Mouse (Mus musculus) thymus, postnatal 10 days (tissue): ENCODE data around the gene Ager.
A peak's percentile ranks its signal among the peaks of the same experiment; 100 is the strongest.

ENCODE experiments used
- DNase-seq, 2 experiments: peaks; one replicate each; pipeline ENCODE4 v3.0.0; 2021; ENCODE audit warnings: low spot score in 2 of 2

Ager gene

DNA sequence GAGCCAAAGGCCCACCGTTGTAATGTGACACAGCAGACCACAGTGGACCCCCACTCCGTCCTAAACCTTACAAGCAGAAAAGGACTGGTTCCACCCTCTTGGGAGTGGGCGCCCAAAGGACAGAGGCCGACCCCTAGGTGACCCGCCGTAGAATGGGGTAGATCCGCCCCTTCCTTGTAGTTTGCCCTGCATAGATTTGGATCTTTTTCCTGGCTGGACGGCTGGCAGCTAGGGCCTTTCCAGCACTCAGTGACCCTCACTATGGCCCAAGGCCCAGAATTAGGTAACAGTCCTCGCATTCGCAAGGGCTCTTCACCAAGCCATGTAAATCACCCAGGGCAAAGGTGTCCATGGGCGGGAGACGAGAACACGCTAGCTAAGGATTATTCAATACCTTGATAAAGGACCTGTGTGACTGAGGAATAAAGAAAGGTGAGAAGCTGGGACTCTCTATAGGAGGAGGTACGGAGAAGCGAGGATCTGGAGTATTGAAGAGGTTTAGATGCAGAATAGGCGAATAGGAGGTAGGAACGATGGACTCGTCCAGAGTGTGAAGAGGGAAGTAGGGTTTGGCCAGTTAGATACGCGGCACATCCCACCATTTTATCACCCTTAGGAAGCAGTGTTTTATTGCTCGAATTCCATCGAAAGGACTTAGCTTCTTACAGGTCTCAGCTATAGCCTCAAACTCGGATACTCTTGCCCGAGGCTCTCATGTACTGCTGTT, 7.0 kb downstream of the Ager start:
- DNase-seq, result no peak

GRCm38 (mm10) chr17:34605609-34606008, 7.9 kb downstream of the Ager start:
- DNase-seq, result peak; percentile 94 to 95

- no peak for DNase-seq
Observed at GRCm38 (mm10) chr17:34606186-34607039, 8.8 kb downstream of the Ager start.

DNA sequence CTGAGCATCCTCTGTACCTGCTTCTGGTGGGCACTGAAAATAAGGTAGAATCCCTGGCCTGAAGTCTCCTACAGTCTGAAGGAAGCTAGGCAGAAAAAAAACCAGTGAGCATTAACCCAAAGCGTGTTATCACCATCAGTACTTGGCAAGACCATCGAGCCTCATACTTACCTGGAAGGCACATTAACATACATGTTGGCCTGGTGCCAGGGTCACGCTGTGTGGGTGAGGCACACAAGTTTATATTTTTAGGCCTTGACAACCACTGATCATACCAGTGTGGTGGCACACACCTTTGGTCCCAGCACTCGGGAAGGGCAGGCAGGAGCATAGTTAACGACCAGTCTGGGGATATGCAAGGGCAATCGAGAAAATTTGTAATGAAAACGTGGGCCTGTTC, 10.3 kb downstream of the Ager start:
- DNase-seq, result no peak

- DNase-seq, result no peak
Observed at GRCm38 (mm10) chr17:34611050-34611449, 13.4 kb downstream of the Ager start.

- DNase-seq, result no peak
Observed at GRCm38 (mm10) chr17:34613054-34613645, 15.5 kb downstream of the Ager start.

DNA sequence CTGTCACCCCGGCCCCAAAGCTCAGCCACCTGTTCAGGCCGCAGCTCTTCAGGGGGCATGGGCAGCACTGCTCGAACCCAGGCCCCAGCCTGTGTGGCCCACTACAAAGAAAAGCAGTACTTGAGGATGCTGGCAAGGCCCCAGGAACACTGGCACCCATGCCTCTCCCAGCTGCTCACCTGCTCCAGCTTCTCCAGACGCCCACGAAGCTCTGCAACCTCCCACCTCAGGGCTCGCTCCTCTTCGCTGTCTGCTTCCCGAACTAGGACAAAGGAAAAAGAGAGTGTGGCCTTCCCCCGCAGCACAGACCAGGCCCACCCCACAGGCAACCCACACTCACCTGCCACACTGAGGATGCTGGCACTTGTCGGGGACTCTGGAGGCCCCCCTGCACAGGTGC, 16.2 kb downstream of the Ager start:
- DNase-seq, result no peak

GRCm38 (mm10) chr17:34615871-34616270, 18.2 kb downstream of the Ager start, which contains the start of gene Egfl8:
Gene Egfl8 (minus strand): TSS chr17:34615971.
- no peak for DNase-seq

GRCm38 (mm10) chr17:34618999-34619398, 21.3 kb downstream of the Ager start:
- peak; percentile 66 to 86 for DNase-seq

DNA sequence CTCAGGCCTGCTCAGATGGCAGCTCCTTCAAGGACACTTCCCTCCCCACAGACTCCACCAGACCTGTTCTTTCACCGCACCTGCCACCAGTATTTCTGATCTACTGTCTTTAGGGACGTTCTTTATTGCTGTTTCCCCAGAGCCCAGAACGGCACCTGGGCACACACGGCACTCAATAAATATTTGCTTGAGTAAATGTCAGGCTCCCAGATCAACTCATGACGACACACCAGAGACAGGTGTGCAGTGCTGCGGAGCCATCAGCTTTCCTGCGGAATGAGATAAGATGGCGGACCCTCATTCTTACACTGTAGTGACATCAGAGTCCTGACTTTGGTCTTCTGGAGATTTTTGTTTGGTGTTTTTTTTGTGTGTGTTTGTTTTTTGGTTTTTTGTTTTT, 23.3 kb downstream of the Ager start:
- DNase-seq, result no peak

- no peak for DNase-seq
Observed at GRCm38 (mm10) chr17:34623161-34623560, 25.5 kb downstream of the Ager start.

DNA sequence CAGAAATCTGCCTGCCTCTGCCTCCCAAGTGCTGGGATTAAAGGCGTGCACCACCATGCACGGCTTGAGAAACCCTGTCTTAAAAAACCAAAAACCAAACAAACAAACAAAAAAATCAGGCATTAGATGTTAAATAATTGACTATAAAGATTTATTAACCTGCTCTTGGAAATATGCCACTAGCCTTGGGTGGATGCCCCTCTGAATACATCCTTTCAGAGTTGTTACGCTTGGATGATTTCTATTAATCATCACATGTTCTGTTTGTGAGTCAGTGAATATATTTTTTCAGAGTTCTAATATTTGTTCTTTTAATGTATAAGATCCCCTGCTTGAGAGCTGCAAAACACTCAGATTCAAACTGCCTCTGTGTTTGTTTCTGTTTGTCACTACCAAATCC, 27.3 kb downstream of the Ager start:
- no peak for DNase-seq

DNA sequence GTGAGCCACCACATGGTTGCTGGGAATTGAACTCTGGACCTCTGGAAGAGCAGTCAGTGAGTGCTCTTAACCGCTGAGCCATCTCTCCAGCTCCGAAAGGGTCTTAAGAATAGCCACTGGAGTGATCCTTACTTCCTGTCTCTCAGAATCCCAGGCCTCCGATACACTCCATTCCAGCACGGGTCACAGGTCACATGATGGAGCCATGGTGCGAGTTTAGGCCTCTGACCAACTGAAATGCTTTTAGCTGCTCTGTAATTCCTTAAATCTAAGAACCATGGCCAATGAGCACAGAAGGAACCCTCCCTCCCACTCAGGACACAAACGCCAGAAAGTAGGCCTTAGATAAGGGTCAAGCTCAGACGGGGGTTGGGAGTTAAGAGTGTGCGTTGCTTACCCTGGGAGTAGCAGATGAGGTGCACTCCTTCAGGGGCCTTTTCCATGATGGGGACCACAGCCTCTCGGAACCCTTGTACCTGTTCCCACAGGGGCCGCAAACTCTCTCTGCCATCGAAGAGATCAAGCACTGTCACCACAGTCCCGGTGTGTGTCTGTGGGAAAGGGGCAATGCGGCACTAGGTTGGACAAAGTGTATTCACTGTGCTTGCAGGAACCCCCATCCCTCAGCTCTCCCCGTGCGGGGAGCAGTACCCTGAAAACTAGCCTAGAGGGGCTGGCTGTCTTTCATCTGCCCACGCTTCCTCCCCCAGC, 28.6 kb downstream of the Ager start:
- DNase-seq, result no peak

DNA sequence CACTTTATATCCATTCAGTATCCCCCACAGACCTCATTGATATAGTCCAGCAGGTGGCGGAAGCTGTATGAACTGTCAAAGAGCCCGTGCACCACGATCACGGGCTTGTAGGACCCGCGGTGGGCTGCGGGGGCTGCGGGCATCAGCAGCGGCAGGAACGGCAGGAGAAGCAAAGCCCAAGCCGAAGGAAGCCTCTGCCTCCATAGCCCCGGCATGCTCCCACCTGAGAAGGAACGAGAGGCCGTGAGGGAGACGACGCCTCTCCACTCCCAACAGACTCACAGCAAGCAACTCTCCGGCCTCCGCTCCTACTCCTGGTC, 29.1 kb downstream of the Ager start:
- peak; percentile 44 to 54 for DNase-seq

- peak; percentile 71 to 79 for DNase-seq
Observed at GRCm38 (mm10) chr17:34627093-34627942, 29.7 kb downstream of the Ager start.

DNA sequence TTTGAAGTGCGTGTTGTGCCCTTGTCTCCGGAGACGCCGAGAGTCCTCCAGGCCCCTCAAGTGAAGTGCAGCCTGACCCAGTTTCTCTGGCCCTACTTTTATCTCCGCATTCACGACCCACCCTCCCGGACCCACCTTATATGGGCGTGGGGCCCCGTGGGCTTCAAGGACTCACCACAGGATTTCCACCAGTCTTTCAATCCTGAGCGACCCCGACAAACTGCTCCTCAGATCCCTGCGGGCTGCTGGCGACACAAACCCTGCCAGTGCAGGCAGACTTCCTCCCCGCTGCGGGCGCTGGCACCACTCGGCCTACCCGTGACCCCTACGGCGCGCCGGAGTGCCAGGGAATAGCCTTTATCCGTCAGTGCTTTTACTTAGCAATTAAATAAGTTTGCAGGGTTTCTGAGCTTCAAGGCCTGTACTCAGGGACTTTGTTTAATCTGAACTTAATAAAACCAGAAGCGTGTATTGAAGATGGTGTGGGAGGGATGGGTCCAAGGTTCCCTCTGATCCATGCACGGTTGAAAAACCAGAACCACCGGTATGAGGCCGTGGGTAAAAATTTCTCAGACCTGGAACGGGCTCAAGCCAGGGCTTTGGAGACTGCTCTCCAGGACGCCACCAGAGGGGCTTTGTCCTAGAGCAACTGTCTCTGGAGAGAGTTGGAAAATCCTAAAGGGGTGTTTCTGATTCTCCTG, 30.4 kb downstream of the Ager start, which contains the start of gene Ppt2:
Gene Ppt2 (minus strand): TSS at position 568 of the 701 bp plus-strand sequence.
- DNase-seq, result peak; percentile 60 to 68

GRCm38 (mm10) chr17:34628644-34628967, 30.9 kb downstream of the Ager start:
- DNase-seq, result peak; percentile 37 to 38

DNA sequence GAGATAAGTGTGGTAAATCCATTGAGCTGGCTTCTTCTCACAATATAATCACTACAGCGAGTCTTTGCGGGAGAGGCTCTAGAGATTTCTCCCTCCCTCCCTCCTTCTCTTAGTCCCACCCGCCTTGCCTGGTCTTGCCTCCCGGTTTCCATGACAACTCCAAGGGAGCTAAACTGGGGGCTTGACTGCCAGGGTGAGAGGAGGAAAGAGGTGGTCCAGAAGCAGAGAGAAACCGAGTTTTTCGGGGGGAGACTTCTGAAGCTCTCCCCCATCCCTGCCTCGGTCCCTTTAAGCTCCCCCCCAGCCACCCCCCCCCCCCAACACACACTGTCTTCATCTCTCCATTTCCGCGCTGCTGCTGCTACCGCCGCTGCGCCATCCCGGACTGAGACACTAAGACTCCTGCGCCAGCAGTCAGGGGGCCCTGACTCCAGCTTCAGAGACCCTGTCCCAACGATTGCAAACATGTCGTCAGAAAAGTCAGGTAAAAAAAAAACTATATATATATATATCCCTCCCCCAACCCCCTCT, 31.6 kb downstream of the Ager start, which contains the start of gene Prrt1:
Gene Prrt1 (plus strand): TSS at position 313 of the 531 bp plus-strand sequence.
- peak; percentile 47 to 51 for DNase-seq

- DNase-seq, result peak; percentile 82 to 86
Observed at GRCm38 (mm10) chr17:34629796-34630603, 32.3 kb downstream of the Ager start.
